Mouse (Mus musculus) kidney, adult 2 months (tissue): Measurements from ENCODE around the gene Muc2.

Experiments used
- CTCF ChIP-seq: fragments of 200-500 bp; conservative IDR thresholded peaks from 2 replicates; pipeline ENCODE4 v1.5.1; 2011; ENCODE audit warnings: low read depth, mild to moderate bottlenecking, control low read depth, low read length, moderate library complexity, mixed read lengths; ENCODE audit not compliant: insufficient read depth, insufficient read length
- POLR2A ChIP-seq: fragments of 200-500 bp; IDR thresholded peaks from one replicate; pipeline ENCODE4 v1.6.1; 2011; ENCODE audit warnings: low read depth, low read length, control low read depth

DNA sequence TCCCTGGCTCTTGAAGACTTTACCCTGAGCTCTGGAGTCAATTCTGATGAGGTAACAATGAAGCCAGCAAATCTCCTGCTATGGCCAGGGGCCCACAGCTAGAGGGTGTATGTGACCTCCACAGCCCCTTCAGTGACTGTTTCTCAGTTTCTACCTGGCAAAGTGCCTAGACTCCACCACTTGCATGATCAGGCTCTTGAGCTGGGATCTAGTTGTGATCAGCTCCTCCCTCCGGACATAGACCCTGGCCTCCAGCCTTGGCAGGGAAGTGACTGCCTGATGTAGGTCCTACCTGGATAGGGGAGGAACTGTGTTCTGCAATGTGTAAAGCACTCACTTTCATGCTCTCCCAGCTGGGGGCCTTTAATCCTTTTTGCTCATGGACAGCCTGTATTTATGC lies 29.8 kb upstream of the Muc2 start:
- no peak for TF ChIP-seq CTCF
- no peak for TF ChIP-seq POLR2A
